Mouse (Mus musculus) stomach, embryonic 16.5 days (tissue): Measurements from ENCODE around the gene Olfr248. TPM values are rescaled to one million over a fixed set of nuclear protein-coding genes. Genes with fewer than 3 reads are reported as not detected.
"Not testable (repeated sequence)": the region's sequence is repeated elsewhere in the genome, so short reads cannot be mapped to it uniquely, and the experiment has no call there.

ENCODE experiments used
- ATAC-seq: fragments of 200-750 bp; cut with Nextera tagmentation; 2 replicates; pipeline ENCODE4 v1.8.0; 2017; ENCODE audit warnings: moderate number of reproducible peaks, moderate TSS enrichment; ENCODE audit not compliant: insufficient read depth, low FRiP score
- H3K27ac ChIP-seq: fragments of 300-500 bp; sonication (generic); 2 replicates; pipeline ENCODE4 v1.5.1; 2014; ENCODE audit warnings: low read length
- H3K27me3 ChIP-seq: fragments of 300-500 bp; sonication (generic); 2 replicates; pipeline ENCODE4 v1.6.1; 2014; ENCODE audit warnings: low read length, control low read depth, mixed read lengths; ENCODE audit not compliant: control insufficient read depth, insufficient read depth
- H3K36me3 ChIP-seq: fragments of 300-500 bp; sonication (generic); 2 replicates; pipeline ENCODE4 v1.6.1; 2014; ENCODE audit warnings: low read length; ENCODE audit not compliant: control insufficient read depth, insufficient read depth
- H3K4me1 ChIP-seq: fragments of 300-500 bp; sonication (generic); 2 replicates; pipeline ENCODE4 v1.6.1; 2014; ENCODE audit warnings: low read length, control low read depth, mixed read lengths; ENCODE audit not compliant: control insufficient read depth, insufficient read depth
- H3K4me2 ChIP-seq: fragments of 300-500 bp; sonication (generic); 2 replicates; pipeline ENCODE4 v1.6.1; 2014; ENCODE audit warnings: low read depth, low read length, mixed read lengths
- H3K4me3 ChIP-seq: fragments of 300-500 bp; sonication (generic); replicated peaks from 2 replicates; pipeline ENCODE4 v1.5.1; 2014; ENCODE audit warnings: mild to moderate bottlenecking, low read length
- H3K9ac ChIP-seq: fragments of 300-500 bp; sonication (generic); 2 replicates; pipeline ENCODE4 v1.6.1; 2014; ENCODE audit warnings: low read length
- H3K9me3 ChIP-seq: fragments of 300-500 bp; sonication (generic); replicated peaks from 2 replicates; pipeline ENCODE4 v1.6.1; 2016; ENCODE audit warnings: low read length, control low read depth; ENCODE audit not compliant: control insufficient read depth
- WGBS: fragments of 180-500 bp; shearing (Covaris S2); extraction: QIAGEN DNeasy Blood & Tissue Kit; methylation state at CpG from one replicate; pipeline ENCODE4 v1.1.7; 2014; 5-methylcytosine and 5-hydroxymethylcytosine counted together
- polyA plus RNA-seq: library from polyadenylated mRNA; unstranded; fragments of >200 nt; fragmentation: Nextera tagmentation; extraction: Ambion mirVana; gene quantifications from 2 replicates; pipeline ENCODE4 v1.2.1, GENCODE M21; 2015

The Olfr248 gene
- not detected in 2 replicates for polyA plus RNA-seq

DNA sequence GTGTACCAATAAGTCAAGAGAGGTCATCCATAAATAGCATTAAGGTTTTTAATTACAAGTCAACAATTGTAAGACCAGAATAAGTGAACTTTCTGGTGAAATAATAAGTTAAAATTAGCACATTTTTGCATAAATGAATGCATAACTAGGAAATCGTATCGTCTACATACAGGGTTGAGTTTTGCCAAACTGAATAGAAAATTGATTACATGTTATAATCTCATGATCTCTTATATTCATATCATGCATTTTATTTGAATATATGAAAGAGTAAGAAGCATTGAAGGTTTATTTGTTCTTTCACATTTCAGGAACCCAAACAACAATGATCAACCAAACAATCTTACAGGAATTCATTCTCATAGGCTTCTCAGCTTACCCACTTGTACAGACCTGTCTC is at the start of gene Olfr248:
Olfr248 (plus strand) TSS at position 301 of the 400 bp plus-strand sequence.
- WGBS, result 86% methylated on average over 2 of the region's 2 CpGs
- Histone ChIP-seq H3K4me1 (no peaks in the 10 kb centered on the region), H3K4me2 (no peak within 1 kb of the TSS), H3K9ac (no peak within 1 kb of the TSS), H3K4me3 (no peak within 1 kb of the TSS), H3K27ac (no peak within 1 kb of the TSS), H3K9me3 (no peaks in the 10 kb centered on the region), H3K36me3 (no peaks in the 10 kb centered on the region), H3K27me3 (no peaks in the 10 kb centered on the region)
- ATAC-seq, result no peak

DNA sequence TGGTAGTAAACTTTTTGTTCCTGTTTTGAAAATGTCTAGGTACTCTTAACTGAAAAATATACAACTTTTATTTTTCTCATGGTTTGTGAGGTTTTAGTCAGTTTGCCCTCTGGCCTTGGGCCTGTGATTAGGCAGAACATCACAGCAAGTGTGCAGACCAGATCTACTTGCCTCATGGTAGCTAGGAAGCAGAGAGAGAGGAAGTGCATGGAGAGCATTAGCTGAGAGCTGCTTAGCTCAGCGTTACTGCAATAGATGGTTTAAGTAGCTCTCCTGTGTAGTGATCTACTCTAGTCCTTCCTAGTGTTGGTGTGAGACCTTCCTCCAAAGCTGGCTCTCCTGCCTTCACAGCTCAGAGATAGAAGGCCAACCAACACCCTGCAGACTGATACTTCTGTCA is 37.2 kb upstream of the Olfr248 start:
- not testable (repeated sequence) for H3K27me3 ChIP-seq, H3K27ac ChIP-seq, H3K4me3 ChIP-seq, H3K36me3 ChIP-seq, ATAC-seq, H3K4me2 ChIP-seq, H3K9ac ChIP-seq, H3K9me3 ChIP-seq, H3K4me1 ChIP-seq
- 63% methylated on average over 1 of the region's 1 CpGs for WGBS

DNA sequence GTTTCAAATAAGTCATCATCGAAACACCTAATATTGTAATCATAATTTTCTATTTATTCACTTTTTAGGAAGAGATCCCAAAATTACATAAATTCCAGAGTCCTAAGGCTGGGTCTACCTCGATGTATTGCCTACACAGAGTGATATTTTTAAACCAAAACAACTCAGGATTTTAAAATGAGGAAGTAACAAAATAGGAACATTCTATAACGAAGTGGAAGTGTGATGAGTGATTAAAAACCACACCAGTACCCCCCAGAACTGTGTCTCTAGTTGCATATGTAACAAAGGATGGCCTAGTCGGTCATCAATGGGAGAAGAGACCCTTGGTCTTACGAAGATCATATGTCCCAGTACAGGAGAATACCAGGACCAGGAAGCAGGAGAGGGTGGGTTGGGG is 36.2 kb upstream of the Olfr248 start:
- H3K9ac ChIP-seq, result no peak overlapping the region
- no peak for ATAC-seq
- no peaks in the 10 kb centered on the region for H3K27me3 ChIP-seq
- H3K36me3 ChIP-seq, result no peaks in the 10 kb centered on the region
- no peak overlapping the region for H3K4me3 ChIP-seq
- 74% methylated on average over 5 of the region's 5 CpGs for WGBS
- H3K4me2 ChIP-seq, result no peak overlapping the region
- H3K9me3 ChIP-seq, result no peaks in the 10 kb centered on the region
- no peak overlapping the region for H3K27ac ChIP-seq
- no peaks in the 10 kb centered on the region for H3K4me1 ChIP-seq

DNA sequence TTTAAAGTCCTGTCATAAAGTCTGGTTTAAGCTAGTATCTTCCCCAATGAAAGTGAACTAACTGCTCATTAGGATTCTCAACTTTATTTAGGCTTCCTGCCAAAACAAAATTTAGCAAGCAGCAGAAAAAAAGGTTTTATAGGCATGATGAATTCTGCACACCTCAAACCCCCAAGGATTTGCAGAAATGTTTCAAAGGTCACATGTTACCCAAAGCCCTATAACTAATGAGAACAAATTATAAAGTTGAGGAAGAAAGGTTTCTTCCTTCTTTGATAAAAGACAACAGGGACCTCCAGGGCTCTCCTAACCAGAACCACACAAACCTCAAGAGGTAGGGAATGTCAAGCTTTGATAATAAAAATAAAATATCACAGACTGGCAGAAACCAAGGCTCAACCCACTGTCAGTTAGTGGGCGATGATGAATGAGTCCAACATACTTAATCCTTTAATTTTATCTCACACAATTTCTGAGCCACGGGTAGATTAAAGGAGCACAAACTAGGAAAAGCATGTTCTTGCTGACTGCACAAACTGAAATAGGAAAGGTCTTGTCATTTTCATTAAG is 25.9 kb upstream of the Olfr248 start, which contains the start of gene Olfr417:
Olfr417 (plus strand) TSS at position 241 of the 570 bp plus-strand sequence.
- Histone ChIP-seq H3K36me3 (no peaks in the 10 kb centered on the region), H3K4me3 (no peak within 1 kb of the TSS), H3K4me1 (no peaks in the 10 kb centered on the region), H3K27me3 (no peaks in the 10 kb centered on the region), H3K9me3 (no peaks in the 10 kb centered on the region), H3K4me2 (no peak within 1 kb of the TSS), H3K9ac (no peak within 1 kb of the TSS), H3K27ac (no peak within 1 kb of the TSS)
- 62% methylated on average over 2 of the region's 2 CpGs for WGBS
- no peak for ATAC-seq

DNA sequence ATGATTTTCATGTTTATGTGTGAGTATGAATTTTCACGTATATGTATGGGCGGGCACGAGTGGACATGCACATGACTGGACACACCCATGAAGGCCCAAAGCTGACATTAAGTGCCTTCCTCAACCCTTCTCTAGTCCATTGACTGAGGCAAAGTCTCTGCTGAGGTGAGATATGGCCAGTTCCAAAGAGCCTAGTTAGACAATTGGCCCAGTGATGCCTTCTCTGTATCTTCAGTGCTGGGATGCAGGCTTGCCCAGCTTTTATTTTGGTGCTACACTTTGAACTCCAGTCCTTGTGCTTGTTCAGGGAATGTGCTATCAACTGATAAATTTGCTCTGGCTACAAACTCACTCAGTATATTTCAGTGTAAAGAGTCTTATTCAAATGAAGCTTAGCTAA is 17.0 kb upstream of the Olfr248 start:
- WGBS, result 87% methylated on average over 3 of the region's 3 CpGs
- no peak for ATAC-seq
- Histone ChIP-seq H3K27ac (no peak overlapping the region), H3K27me3 (no peaks in the 10 kb centered on the region), H3K4me1 (no peaks in the 10 kb centered on the region), H3K9ac (no peak overlapping the region), H3K4me2 (no peak overlapping the region), H3K9me3 (no peaks in the 10 kb centered on the region), H3K4me3 (no peak overlapping the region), H3K36me3 (no peaks in the 10 kb centered on the region)

DNA sequence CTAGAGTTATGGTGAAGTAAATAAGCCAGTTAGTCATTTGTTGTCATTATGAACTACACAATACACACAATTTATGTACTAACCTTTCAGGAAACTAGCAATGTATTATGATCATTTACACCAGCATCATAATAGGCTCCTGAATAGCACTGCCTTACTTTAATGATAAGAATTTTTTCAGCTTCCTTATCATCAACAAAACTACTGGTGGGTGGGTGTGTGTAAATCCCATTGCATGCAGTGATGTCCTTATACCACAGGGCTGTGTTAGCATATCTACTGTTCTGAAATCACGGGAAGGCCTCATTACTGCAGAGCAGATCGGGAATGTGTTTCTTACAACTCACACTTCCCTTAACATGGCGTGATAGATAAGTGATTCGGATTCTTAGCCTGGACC is 32.1 kb downstream of the Olfr248 start:
- Histone ChIP-seq H3K9me3 (no peaks in the 10 kb centered on the region), H3K27ac (no peak overlapping the region), H3K9ac (no peak overlapping the region), H3K4me3 (no peak overlapping the region), H3K4me1 (no peaks in the 10 kb centered on the region), H3K4me2 (no peak overlapping the region), H3K27me3 (no peaks in the 10 kb centered on the region), H3K36me3 (no peaks in the 10 kb centered on the region)
- 84% methylated on average over 4 of the region's 4 CpGs for WGBS
- ATAC-seq, result no peak

DNA sequence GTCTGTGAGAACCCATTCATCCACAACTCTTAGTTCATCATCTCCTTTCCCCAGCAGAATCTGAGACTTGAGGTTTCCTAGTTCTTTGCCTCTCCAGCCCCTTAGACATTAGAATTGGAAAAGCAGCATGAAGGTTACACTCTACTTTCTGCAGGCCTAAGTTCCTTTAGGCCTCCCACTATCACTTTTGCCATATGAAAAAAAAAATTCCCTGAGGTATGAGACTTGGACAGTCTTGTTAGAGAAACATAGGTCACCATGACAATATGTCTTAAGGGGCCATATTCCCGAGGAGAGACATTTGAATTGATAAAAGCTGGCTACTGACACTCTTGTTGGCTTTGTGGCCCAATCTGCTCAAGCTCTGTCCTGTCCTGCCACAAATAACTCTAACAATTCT is 32.9 kb downstream of the Olfr248 start, which contains the start of gene Olfr414:
Olfr414 (plus strand) TSS at position 301 of the 400 bp plus-strand sequence.
- Histone ChIP-seq H3K9me3 (no peaks in the 10 kb centered on the region), H3K4me3 (no peak within 1 kb of the TSS), H3K4me1 (no peaks in the 10 kb centered on the region), H3K9ac (no peak within 1 kb of the TSS), H3K27ac (no peak within 1 kb of the TSS), H3K36me3 (no peaks in the 10 kb centered on the region), H3K4me2 (no peak within 1 kb of the TSS), H3K27me3 (no peaks in the 10 kb centered on the region)
- no peak for ATAC-seq
- 62% methylated on average over 1 of the region's 1 CpGs for WGBS

DNA sequence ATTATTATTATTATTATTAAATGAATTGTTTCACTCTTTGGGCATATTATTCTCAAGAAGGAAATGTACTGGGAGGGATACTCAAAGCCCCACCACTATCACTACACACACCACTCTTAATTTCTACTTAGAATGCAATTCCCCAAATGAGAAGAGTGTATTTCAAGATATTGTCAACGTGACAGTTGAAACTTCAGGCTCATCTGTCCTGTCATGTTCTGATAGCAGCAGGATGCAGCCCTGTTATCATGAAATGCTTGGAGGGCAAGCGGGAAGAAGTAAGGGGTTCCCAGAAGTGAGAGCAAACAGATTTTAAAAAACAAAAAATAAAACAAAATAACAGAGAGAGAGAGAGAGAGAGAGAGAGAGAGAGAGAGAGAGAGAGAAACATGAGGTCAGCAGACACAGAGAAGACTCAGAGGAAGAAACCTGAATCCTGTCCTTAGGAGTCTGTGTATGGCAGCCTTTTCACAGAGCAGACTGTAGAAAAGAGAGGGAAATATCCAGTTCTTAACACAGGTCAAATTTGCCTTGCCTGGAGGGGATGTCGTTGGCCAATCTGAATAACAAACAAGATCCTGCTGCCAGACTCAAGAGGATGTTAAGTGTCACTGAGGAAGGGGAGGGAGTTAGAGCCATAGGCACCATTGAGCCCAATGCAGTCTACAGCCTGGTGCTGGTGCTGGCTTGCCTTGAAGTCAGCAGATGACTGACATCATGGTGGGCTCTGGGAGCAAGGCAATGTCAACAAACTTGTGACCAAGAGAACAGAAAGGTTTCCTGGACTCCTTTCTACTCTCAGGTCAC is 35.5 kb downstream of the Olfr248 start:
- H3K9me3 ChIP-seq, result no peaks in the 10 kb centered on the region
- H3K36me3 ChIP-seq, result no peaks in the 10 kb centered on the region
- WGBS, result 51% methylated on average over 3 of the region's 3 CpGs
- no peak for ATAC-seq
- no peak overlapping the region for H3K4me3 ChIP-seq
- H3K27me3 ChIP-seq, result no peaks in the 10 kb centered on the region
- H3K4me2 ChIP-seq, result no peak overlapping the region
- no peaks in the 10 kb centered on the region for H3K4me1 ChIP-seq
- no peak overlapping the region for H3K9ac ChIP-seq
- H3K27ac ChIP-seq, result no peak overlapping the region

DNA sequence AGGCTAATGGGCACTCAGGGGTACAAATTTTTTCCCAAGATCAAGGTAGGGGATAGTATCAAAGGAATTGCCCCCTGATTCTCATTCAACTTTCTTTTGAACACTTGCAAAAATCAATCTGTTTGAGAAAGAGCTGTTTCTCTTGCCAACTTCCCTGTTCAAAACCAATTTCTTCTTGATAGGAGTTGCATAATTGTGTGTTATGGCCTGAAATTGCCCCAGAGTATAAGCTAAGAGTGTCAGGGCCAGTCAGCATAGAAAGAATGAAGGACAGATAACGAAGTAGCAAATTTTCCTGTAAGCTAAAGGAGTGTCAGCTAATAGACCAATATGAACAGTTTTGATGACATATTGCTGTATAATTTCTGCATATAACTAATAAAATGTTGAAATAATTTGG is 36.6 kb downstream of the Olfr248 start:
- Histone ChIP-seq H3K27ac (no peak overlapping the region), H3K9me3 (no peaks in the 10 kb centered on the region), H3K4me3 (no peak overlapping the region), H3K36me3 (no peaks in the 10 kb centered on the region), H3K27me3 (no peaks in the 10 kb centered on the region), H3K9ac (no peak overlapping the region), H3K4me1 (no peaks in the 10 kb centered on the region), H3K4me2 (no peak overlapping the region)
- ATAC-seq, result no peak
- 68% methylated on average over 1 of the region's 1 CpGs for WGBS
